Mouse (Mus musculus) G1E (cell line): ENCODE data around the gene Polr2g. TPM values are rescaled to one million over a fixed set of nuclear protein-coding genes. Genes with fewer than 3 reads are reported as not detected.

ENCODE experiments used
- ATAC-seq: 2 replicates; pipeline ENCODE4 v1.8.0; 2016; ENCODE audit warnings: mild to moderate bottlenecking; ENCODE audit not compliant: insufficient number of reproducible peaks, poor library complexity, low FRiP score, severe bottlenecking; ENCODE audit errors: extremely low read depth
- DNase-seq: peaks from one replicate; pipeline ENCODE4 v3.0.0; 2012; ENCODE audit warnings: low spot score
- H3K27me3 ChIP-seq: 2 replicates; pipeline ENCODE4 v1.6.1; 2012; ENCODE audit warnings: mild to moderate bottlenecking, low read length, inconsistent platforms; ENCODE audit not compliant: insufficient read depth
- H3K36me3 ChIP-seq: replicated peaks from 2 replicates; pipeline ENCODE3; 2012; ENCODE audit warnings: mild to moderate bottlenecking, inconsistent platforms
- H3K4me1 ChIP-seq: 2 replicates; pipeline ENCODE4 v1.6.1; 2012; ENCODE audit warnings: low read depth, low read length, inconsistent platforms, mixed read lengths; ENCODE audit not compliant: insufficient read depth
- H3K4me3 ChIP-seq: 2 replicates; pipeline ENCODE4 v1.5.1; 2012; ENCODE audit warnings: low read depth, mild to moderate bottlenecking, inconsistent platforms, low read length, moderate library complexity, mixed read lengths
- H3K9me3 ChIP-seq: replicated peaks from 2 replicates; pipeline ENCODE4 v1.6.1; 2012; ENCODE audit warnings: inconsistent platforms
- CTCF ChIP-seq: IDR thresholded peaks from 2 replicates; pipeline ENCODE4 v1.5.1; 2012; ENCODE audit warnings: low read depth, low read length, inconsistent platforms, mixed read lengths
- GATA1 ChIP-seq: IDR thresholded peaks from 2 replicates; pipeline ENCODE4 v1.6.1; 2012; ENCODE audit warnings: borderline replicate concordance, low read length, inconsistent platforms, mixed read lengths
- GATA2 ChIP-seq: IDR thresholded peaks from 2 replicates; pipeline ENCODE4 v1.6.1; 2012; ENCODE audit warnings: low read depth, low read length, inconsistent platforms, borderline replicate concordance
- POLR2AphosphoS5 ChIP-seq: IDR thresholded peaks from 2 replicates; pipeline ENCODE4 v1.6.1; 2012; ENCODE audit warnings: low read depth, low read length, inconsistent platforms; ENCODE audit not compliant: insufficient replicate concordance
- TAL1 ChIP-seq: conservative IDR thresholded peaks from 2 replicates; pipeline ENCODE4 v1.6.1; 2012; ENCODE audit warnings: low read depth, low read length, inconsistent platforms, mixed read lengths
- polyA plus RNA-seq: library from polyadenylated mRNA; stranded (reverse); fragments of >175 nt; gene quantifications from 2 replicates; pipeline ENCODE4 v1.2.3, GENCODE M21; 2012
- total RNA-seq, 2 experiments: library from RNA; stranded (forward) in 1 of 2; stranded (reverse) in 1 of 2; fragments of 200-1000 nt in 1 of 2; fragments of >200 nt in 1 of 2; fragmentation: Nextera tagmentation in 1 of 2; gene quantifications; 2 replicates each; pipeline ENCODE4 v1.2.3; 2014 to 2017

Gene Polr2g
- total RNA-seq (2014; fragmentation: Nextera tagmentation) (112 and 137 TPM in 2 replicates), total RNA-seq (2017) (104 and 122 TPM in 2 replicates), polyA plus RNA-seq (6.8 and 9.8 TPM in 2 replicates)

- DNase-seq = peak; percentile 48
- Histone ChIP-seq H3K4me1 (peaks cover 44% of the 10 kb centered on the region), H3K27me3 (no peaks in the 10 kb centered on the region), H3K9me3 (peaks cover 4% of the 10 kb centered on the region), H3K4me3 (peak within 1 kb of the TSS; percentile 85), H3K36me3 (peaks cover 38% of the 10 kb centered on the region)
- ATAC-seq = peak; percentile 57
- TF ChIP-seq POLR2AphosphoS5 (0 out of 2 replicates have a peak, but pooled peaks have one; percentile 32), CTCF (no peak)
Measured at GRCm38 (mm10) chr19:8798264-8798946, at the start of gene Polr2g. Polr2g (minus strand) TSS chr19:8798577.

DNA sequence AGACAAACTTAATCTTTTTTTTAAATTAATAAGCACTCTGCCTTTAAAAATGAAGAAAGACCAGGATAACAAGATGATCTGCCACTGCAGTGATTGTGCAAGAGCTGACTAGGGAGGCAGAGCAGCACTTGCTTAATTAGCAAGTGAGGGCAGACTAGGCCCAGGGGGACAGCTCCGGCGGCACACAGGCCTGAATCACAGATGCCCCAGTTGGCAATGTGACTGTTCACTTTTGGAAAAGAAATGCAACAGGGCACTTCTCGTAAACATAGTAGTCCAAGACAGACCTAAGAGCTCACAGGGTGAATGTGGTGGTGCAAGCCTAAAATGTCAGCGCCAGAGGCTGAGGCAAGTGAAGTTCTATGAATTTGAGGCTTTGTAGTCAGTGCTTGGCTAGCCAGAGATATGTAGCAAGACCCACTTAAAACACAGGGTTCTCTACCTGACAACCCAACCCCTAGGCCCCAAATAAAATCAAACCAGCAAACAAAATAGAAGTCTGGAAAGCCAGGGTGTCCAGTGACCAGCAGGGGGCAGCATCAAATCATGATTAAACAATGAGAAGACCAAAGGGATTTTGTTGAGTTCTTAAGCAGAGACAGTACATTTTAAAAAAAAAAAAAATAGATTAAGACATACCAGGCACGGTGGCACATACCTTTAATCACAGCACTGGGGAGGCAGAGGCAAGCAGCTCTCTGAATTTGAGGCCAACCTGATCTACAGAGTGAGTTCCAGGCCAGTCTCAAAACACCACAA lies 46.2 kb upstream of the Polr2g start:
- DNase-seq = peak; percentile 53
- no peak for ATAC-seq
- TF ChIP-seq CTCF (peak; percentile 52), POLR2AphosphoS5 (no peak)
- Histone ChIP-seq H3K27me3 (no peaks in the 10 kb centered on the region), H3K9me3 (no peaks in the 10 kb centered on the region), H3K36me3 (peaks cover 94% of the 10 kb centered on the region), H3K4me1 (peaks cover 4% of the 10 kb centered on the region; the same call in 1 of the 2 replicates), H3K4me3 (no peak overlapping the region)

- H3K27me3 ChIP-seq = no peaks in the 10 kb centered on the region
- peaks cover 7% of the 10 kb centered on the region; the same call in 1 of the 2 replicates for H3K4me1 ChIP-seq
- ATAC-seq = no peak
- no peaks in the 10 kb centered on the region for H3K9me3 ChIP-seq
- peaks cover 94% of the 10 kb centered on the region for H3K36me3 ChIP-seq
- TF ChIP-seq TAL1 (no peak), GATA2 (no peak), CTCF (no peak), GATA1 (no peak), POLR2AphosphoS5 (no peak)
- H3K4me3 ChIP-seq = no peak overlapping the region
- DNase-seq = no peak
Measured at GRCm38 (mm10) chr19:8842961-8843360, 44.6 kb upstream of the Polr2g start.

DNA sequence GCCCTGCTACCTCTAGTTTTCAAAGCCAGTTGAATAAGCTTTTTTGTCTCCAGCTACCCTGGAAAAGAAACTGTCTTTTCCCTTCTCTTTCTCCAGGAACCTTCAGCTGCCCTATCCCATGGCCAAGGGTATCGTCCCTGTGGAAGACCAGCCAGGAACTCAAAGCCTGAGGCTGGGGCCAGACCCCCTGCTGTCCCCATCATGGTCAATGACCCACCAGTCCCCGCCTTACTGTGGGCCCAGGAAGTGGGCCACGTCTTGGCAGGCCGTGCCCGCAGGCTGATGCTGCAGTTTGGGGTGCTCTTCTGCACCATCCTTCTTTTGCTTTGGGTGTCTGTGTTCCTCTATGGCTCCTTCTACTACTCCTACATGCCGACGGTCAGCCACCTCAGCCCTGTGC lies 42.6 kb upstream of the Polr2g start:
- Histone ChIP-seq H3K9me3 (no peaks in the 10 kb centered on the region), H3K4me3 (no peak overlapping the region), H3K36me3 (peaks cover 94% of the 10 kb centered on the region), H3K27me3 (no peaks in the 10 kb centered on the region), H3K4me1 (peaks cover 3% of the 10 kb centered on the region; the same call in 1 of the 2 replicates)
- TF ChIP-seq POLR2AphosphoS5 (no peak), GATA1 (no peak), TAL1 (no peak), GATA2 (no peak), CTCF (no peak)
- no peak for ATAC-seq
- DNase-seq = no peak

DNA sequence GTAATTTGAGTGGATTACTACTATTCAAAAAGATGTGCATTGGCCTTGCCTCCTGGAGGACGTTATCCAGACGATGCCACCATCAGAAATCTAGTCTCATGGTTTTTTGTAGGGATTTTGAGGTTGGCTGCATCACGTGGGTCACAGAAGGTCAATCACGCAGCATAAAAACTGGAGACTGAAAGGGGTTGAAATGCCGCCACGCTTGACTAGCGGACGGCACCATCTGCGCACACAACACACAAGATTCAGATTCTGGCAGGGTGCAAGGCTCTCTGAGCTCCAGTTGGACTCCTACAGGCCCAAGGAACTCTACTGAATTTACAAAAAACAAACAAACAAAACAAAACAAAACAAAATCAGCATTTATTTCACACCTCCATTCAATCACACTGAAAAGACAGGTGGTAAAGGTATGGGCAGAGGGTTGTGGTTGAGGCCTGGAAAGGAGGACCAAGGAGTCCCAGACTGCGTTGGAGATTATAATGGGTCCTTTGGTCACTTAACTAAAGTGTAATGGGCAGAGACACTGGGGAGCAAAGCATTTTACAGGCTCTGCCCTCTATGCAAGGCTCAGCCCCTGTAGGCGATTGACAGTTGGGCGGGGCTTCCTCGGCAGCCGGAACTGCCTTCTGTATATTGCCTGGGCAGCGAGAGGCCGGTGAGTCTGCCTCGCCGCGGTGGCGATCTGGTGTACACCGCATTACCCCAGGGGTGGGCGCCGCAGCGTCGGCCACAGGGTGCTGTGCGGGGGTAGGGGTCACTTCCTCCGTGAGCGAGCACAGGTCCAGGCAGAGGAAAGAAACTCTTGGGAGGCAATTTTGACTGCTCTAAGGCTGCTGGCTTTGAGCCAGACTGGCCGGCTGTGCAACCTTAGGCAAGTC lies 41.8 kb upstream of the Polr2g start:
- H3K36me3 ChIP-seq = peaks cover 94% of the 10 kb centered on the region

More for the DNA sequence above, 41.8 kb upstream of the Polr2g start:
- peaks cover 3% of the 10 kb centered on the region; the same call in 1 of the 2 replicates for H3K4me1 ChIP-seq
- no peaks in the 10 kb centered on the region for H3K9me3 ChIP-seq
- DNase-seq (no peak), ATAC-seq (no peak)
- TF ChIP-seq TAL1 = no peak
- TF ChIP-seq GATA2 = no peak
- no peak for TF ChIP-seq CTCF
- TF ChIP-seq POLR2AphosphoS5 = no peak
- no peak for TF ChIP-seq GATA1
- no peaks in the 10 kb centered on the region for H3K27me3 ChIP-seq
- no peak overlapping the region for H3K4me3 ChIP-seq
